Mouse (Mus musculus) kidney, embryonic 14.5 days (tissue): ENCODE measurements around the gene Atp11c. TPM values are rescaled to one million over a fixed set of nuclear protein-coding genes. Genes with fewer than 3 reads are reported as not detected.

Experiments used
- ATAC-seq: fragments of 200-750 bp; cut with Nextera tagmentation; 2 replicates; pipeline ENCODE4 v1.8.0; 2017; ENCODE audit warnings: moderate number of reproducible peaks, mild to moderate bottlenecking, moderate TSS enrichment, moderate library complexity; ENCODE audit not compliant: low FRiP score, low TSS enrichment
- H3K27ac ChIP-seq: fragments of 300-500 bp; sonication (generic); 2 replicates; pipeline ENCODE4 v1.5.1; 2014; ENCODE audit warnings: low read depth, mild to moderate bottlenecking, low read length, moderate library complexity, mixed read lengths
- H3K27me3 ChIP-seq: fragments of 300-500 bp; sonication (generic); 2 replicates; pipeline ENCODE4 v1.6.1; 2014; ENCODE audit warnings: mild to moderate bottlenecking, low read length; ENCODE audit not compliant: control insufficient read depth, insufficient read depth
- H3K36me3 ChIP-seq: fragments of 300-500 bp; sonication (generic); 2 replicates; pipeline ENCODE4 v1.6.1; 2014; ENCODE audit warnings: low read length, mixed read lengths; ENCODE audit not compliant: control insufficient read depth, insufficient read depth
- H3K4me1 ChIP-seq: fragments of 300-500 bp; sonication (generic); 2 replicates; pipeline ENCODE4 v1.6.1; 2014; ENCODE audit warnings: low read length, mixed read lengths; ENCODE audit not compliant: control insufficient read depth, insufficient read depth
- H3K4me2 ChIP-seq: fragments of 300-500 bp; sonication (generic); replicated peaks from 2 replicates; pipeline ENCODE4 v1.6.1; 2014; ENCODE audit warnings: low read depth, mild to moderate bottlenecking, low read length
- H3K4me3 ChIP-seq: fragments of 300-500 bp; sonication (generic); 2 replicates; pipeline ENCODE4 v1.5.1; 2014; ENCODE audit warnings: mild to moderate bottlenecking, low read length
- H3K9ac ChIP-seq: fragments of 300-500 bp; sonication (generic); 2 replicates; pipeline ENCODE4 v1.6.1; 2014; ENCODE audit warnings: low read depth, mild to moderate bottlenecking, low read length, moderate library complexity
- H3K9me3 ChIP-seq: fragments of 300-500 bp; sonication (generic); 2 replicates; pipeline ENCODE4 v1.6.1; 2016; ENCODE audit warnings: low read length; ENCODE audit not compliant: control insufficient read depth
- WGBS: fragments of 180-500 bp; shearing (Covaris S2); extraction: QIAGEN DNeasy Blood & Tissue Kit; methylation state at CpG from one replicate; pipeline ENCODE4 v1.1.7; 2014; 5-methylcytosine and 5-hydroxymethylcytosine counted together
- polyA plus RNA-seq: library from polyadenylated mRNA; unstranded; fragments of >200 nt; fragmentation: Nextera tagmentation; extraction: Ambion mirVana; gene quantifications from 2 replicates; pipeline ENCODE4 v1.2.1, GENCODE M21; 2014

Atp11c gene
- polyA plus RNA-seq, 1 experiment from 2014 or later = 15.9 TPM

DNA sequence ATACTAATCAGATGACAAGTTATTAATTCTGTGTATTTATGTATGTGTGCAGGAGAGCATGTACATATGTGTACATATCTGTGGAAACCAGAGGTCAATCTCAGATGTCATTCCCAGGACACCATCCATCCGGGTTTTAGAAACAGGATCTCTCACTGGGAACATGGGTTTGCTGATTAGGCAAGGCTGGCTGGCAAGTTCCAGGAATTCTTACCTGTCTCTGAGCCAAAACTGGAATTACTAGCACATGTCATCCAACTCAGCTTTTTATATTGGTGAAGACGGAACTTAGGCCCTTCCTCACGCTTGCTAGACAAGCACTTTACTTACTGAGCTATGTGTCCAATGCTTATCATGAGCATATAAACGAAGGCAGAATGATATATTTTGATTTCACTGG, 247.5 kb downstream of the Atp11c start:
- no peaks in the 10 kb centered on the region for H3K36me3 ChIP-seq
- no peak overlapping the region for H3K4me3 ChIP-seq
- H3K9me3 ChIP-seq = no peaks in the 10 kb centered on the region
- H3K27ac ChIP-seq = no peak overlapping the region
- 79% methylated on average over 4 of the region's 4 CpGs for WGBS
- no peak overlapping the region for H3K4me2 ChIP-seq
- no peaks in the 10 kb centered on the region for H3K4me1 ChIP-seq
- no peaks in the 10 kb centered on the region for H3K27me3 ChIP-seq
- no peak overlapping the region for H3K9ac ChIP-seq
- no peak for ATAC-seq

DNA sequence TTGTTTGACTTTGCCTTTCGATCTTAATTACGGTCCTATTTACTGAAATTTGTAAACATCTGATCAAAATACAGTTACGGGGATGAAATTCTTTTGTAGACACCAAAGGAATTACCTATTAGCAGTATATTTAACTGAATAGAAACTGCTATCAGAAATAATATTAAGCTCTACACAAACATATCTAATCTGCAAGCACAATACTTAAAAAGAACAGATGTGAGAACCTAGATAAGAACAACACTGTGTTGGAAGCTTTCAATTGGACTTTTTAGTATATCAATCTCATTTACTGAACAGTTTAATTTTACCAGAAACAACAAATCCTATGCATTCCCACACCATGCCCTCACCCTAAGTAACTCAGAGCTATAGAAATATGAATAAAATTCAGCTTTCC, 262.8 kb downstream of the Atp11c start:
- 91% methylated on average over 3 of the region's 3 CpGs for WGBS
- H3K4me1 ChIP-seq = no peaks in the 10 kb centered on the region
- no peaks in the 10 kb centered on the region for H3K9me3 ChIP-seq
- no peak overlapping the region for H3K4me3 ChIP-seq
- H3K9ac ChIP-seq = no peak overlapping the region
- ATAC-seq = no peak
- H3K4me2 ChIP-seq = no peak overlapping the region
- no peaks in the 10 kb centered on the region for H3K27me3 ChIP-seq
- no peak overlapping the region for H3K27ac ChIP-seq
- no peaks in the 10 kb centered on the region for H3K36me3 ChIP-seq

DNA sequence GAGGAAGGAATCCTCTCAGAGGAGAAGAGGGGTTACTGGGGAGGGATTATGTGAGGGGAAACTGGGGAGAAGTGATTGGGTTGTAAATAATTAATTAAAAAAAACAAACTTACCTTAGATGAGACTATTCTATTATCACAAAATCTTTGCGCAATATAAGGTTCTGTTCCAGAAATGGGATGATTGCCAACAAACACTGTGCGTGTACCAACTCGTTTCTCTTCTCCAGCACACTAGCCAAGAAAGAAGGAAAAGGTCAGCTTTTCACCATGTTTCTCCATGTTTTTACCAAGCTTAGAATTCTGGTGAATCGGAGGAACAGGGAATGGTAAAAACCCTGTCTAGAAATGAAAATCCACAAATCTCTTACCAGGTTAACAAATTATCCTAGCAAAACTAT, 271.2 kb downstream of the Atp11c start:
- Histone ChIP-seq H3K4me3 (no peak overlapping the region), H3K36me3 (no peaks in the 10 kb centered on the region), H3K27me3 (no peaks in the 10 kb centered on the region), H3K4me1 (no peaks in the 10 kb centered on the region), H3K27ac (no peak overlapping the region), H3K4me2 (no peak overlapping the region), H3K9me3 (no peaks in the 10 kb centered on the region), H3K9ac (no peak overlapping the region)
- no peak for ATAC-seq
- WGBS = 94% methylated on average over 4 of the region's 4 CpGs

DNA sequence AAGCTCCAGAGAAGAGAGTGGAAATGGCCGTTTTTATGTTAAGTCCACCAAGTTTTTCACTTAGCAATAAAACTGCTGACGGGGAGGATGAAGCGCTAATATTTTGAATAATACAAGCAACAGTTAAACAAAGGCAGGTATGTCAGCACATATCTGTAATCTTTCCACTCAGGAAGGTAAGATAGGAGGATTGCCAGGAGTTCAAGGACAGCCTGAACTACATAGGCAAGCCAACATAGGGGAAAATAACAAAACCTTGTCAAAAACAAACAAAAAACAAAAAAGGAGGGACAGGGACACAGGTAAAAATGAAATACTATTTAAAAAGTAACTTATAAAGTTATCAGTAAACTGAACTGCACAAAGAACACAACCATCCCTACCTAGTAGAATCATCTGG, 274.8 kb downstream of the Atp11c start:
- Histone ChIP-seq H3K4me2 (no peak overlapping the region), H3K27me3 (no peaks in the 10 kb centered on the region), H3K36me3 (no peaks in the 10 kb centered on the region), H3K4me1 (no peaks in the 10 kb centered on the region), H3K4me3 (no peak overlapping the region), H3K9ac (no peak overlapping the region), H3K9me3 (no peaks in the 10 kb centered on the region), H3K27ac (no peak overlapping the region)
- 96% methylated on average over 3 of the region's 3 CpGs for WGBS
- no peak for ATAC-seq

DNA sequence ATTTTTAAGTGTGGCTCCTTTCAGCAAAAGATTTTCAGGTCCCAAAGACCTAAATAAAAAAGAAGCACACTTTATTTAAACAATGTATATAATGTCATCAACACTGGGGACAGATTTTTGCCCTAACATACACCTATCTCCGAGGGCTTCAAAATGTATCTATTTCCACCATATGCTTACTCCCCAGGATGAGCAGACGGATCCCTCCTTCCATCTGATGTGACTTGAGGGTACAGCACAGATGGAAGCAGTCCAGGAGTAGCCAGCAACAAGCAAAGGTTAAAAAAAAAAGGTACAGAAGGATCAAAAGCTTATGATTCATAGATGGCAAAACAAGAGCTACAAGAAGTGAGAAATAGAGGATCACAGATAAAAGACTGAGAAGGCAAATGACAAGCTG, 300.2 kb downstream of the Atp11c start:
- Histone ChIP-seq H3K27me3 (no peaks in the 10 kb centered on the region), H3K4me2 (no peak overlapping the region), H3K27ac (no peak overlapping the region), H3K4me3 (no peak overlapping the region), H3K9me3 (no peaks in the 10 kb centered on the region), H3K36me3 (no peaks in the 10 kb centered on the region), H3K4me1 (no peaks in the 10 kb centered on the region), H3K9ac (no peak overlapping the region)
- no peak for ATAC-seq
- 78% methylated on average over 2 of the region's 2 CpGs for WGBS

DNA sequence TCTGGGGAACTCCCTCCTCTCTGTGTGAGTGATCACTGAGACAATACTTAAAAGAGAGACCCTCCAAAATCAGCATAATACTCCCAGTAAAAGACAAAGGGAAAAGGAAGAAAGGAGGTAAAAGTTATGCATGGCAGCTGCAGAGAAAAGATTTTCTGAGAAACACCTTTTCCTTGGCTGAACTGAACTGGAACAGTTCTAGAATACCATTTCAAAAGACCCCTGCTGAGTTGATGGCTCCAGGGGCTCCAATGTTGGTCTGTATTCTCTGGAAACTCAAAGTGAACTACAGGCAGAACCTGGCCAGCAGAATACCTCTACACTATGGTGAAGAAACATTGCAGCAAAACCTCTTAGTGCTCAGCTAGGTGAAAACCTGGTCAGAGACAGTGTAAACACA, 337.2 kb downstream of the Atp11c start:
- Histone ChIP-seq H3K27me3 (no peaks in the 10 kb centered on the region), H3K9me3 (no peaks in the 10 kb centered on the region), H3K9ac (no peak overlapping the region), H3K4me2 (no peak overlapping the region), H3K4me3 (no peak overlapping the region), H3K36me3 (no peaks in the 10 kb centered on the region), H3K27ac (no peak overlapping the region), H3K4me1 (no peaks in the 10 kb centered on the region)
- no peak for ATAC-seq

DNA sequence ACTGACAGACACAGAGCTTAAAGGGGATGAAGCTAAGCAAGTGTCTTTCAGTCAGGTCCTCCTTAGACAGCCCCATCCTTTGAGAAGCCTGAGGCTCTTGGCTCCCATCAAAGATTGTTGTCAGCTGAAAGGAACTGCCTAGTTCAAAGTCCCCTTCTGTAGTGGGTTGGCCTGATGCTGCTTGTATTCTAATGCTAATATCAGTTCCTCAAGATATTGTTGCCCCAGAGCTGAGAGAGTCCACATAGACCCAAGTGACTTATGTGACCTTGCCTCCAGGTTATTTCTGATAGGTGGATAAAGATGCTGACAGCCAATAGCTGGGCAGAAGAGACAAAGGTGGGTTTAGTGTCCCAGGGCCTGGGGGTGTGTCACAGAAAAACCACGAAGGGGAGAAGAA, 404.8 kb downstream of the Atp11c start:
- H3K4me3 ChIP-seq = no peak overlapping the region
- ATAC-seq = no peak
- H3K27me3 ChIP-seq = no peaks in the 10 kb centered on the region
- no peaks in the 10 kb centered on the region for H3K9me3 ChIP-seq
- WGBS = 29% methylated on average over 1 of the region's 1 CpGs
- H3K9ac ChIP-seq = no peak overlapping the region
- no peak overlapping the region for H3K4me2 ChIP-seq
- no peak overlapping the region for H3K27ac ChIP-seq
- H3K4me1 ChIP-seq = no peaks in the 10 kb centered on the region
- no peaks in the 10 kb centered on the region for H3K36me3 ChIP-seq

DNA sequence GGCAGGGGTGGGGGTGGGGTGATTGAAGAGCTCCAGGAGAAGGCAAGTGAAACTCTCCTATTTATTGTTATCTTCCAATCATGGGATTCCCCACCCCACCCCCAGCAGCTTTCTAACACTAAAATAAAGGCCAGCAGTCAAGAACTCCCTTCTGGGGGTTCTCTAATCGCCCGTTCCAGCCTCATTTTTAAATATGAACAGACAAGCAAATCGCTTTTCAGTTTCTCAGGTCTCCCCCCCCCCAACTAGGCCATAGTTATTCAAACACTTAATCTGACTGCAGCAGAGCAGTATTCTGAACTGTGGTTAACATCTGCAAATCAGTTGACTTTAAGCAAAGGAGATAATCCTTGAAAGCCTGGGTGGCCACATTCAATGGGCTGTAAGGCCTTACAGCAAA, 409.9 kb downstream of the Atp11c start:
- H3K36me3 ChIP-seq = no peaks in the 10 kb centered on the region
- H3K9me3 ChIP-seq = no peaks in the 10 kb centered on the region
- H3K4me3 ChIP-seq = no peak overlapping the region
- ATAC-seq = no peak
- H3K4me1 ChIP-seq = no peaks in the 10 kb centered on the region
- H3K4me2 ChIP-seq = no peak overlapping the region
- WGBS = 55% methylated on average over 3 of the region's 3 CpGs
- H3K27me3 ChIP-seq = 0 out of 2 replicates have a peak, but pooled peaks cover 3% of the 10 kb centered on the region
- no peak overlapping the region for H3K27ac ChIP-seq
- no peak overlapping the region for H3K9ac ChIP-seq

DNA sequence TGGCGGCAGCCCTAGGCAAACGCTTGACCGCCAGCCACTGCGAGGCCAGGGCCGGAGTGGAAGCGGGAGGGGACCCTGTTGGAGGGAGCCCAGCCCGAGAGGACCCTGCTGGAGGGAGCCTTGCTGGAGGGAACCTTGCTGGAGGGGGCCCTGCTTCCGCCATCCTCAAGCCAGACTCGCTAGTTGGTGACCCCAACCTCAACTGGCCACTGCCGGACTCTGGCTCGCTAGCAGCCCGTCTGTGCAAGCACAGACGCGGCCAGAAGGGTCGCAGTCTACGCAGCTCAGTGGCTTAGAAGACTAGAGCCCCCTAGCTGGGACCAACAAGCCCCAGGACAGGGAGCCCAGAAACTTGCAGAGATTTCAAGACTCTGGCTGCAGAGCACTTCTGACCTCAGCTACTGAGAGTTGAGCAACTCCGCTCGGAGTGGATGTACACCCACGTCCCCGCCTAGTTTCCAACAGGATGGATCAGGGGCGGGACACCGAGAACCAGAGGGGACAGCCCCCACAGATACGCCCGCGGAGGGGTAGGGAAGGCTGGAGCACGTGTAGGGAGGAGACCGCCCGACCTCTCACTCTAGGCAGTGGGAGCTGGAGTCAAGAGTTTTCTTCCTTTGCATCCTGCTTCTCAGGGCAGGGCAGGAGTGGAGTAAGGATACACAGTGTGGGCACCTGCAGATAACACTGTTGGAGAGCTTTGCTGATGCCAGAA, 413.6 kb downstream of the Atp11c start, which contains the start of gene Mcf2:
TSS of gene Mcf2 (minus strand) at position 346 of the 715 bp plus-strand sequence.
- Histone ChIP-seq H3K27ac (no peak within 1 kb of the TSS), H3K4me2 (peak within 1 kb of the TSS; percentile 56), H3K4me1 (no peaks in the 10 kb centered on the region), H3K27me3 (0 out of 2 replicates have a peak, but pooled peaks cover 3% of the 10 kb centered on the region), H3K4me3 (peak within 1 kb of the TSS; percentile 36), H3K36me3 (no peaks in the 10 kb centered on the region), H3K9ac (no peak within 1 kb of the TSS), H3K9me3 (no peaks in the 10 kb centered on the region)
- peak; percentile 88 for ATAC-seq
- WGBS = 20% methylated on average over 28 of the region's 28 CpGs
